Mouse (Mus musculus) heart, embryonic 11.5 days (tissue): ENCODE data around the gene Rragd. TPM values are rescaled to one million over a fixed set of nuclear protein-coding genes. Genes with fewer than 3 reads are reported as not detected.
"Not testable (repeated sequence)": the region's sequence is repeated elsewhere in the genome, so short reads cannot be mapped to it uniquely, and the experiment has no call there.

ENCODE experiments used
- ATAC-seq: fragments of 200-750 bp; cut with Nextera tagmentation; replicated peaks from 2 replicates; pipeline ENCODE4 v1.8.0; 2017; ENCODE audit warnings: moderate library complexity; ENCODE audit not compliant: insufficient number of reproducible peaks, low FRiP score, low TSS enrichment
- H3K27ac ChIP-seq: fragments of 300-500 bp; sonication (generic); 2 replicates; pipeline ENCODE4 v1.5.1; 2014; ENCODE audit warnings: mild to moderate bottlenecking, low read depth, low read length
- H3K27me3 ChIP-seq: fragments of 300-500 bp; sonication (generic); 2 replicates; pipeline ENCODE4 v1.6.1; 2014; ENCODE audit warnings: mild to moderate bottlenecking, low read length, mixed read lengths; ENCODE audit not compliant: control insufficient read depth, insufficient read depth
- H3K36me3 ChIP-seq: fragments of 300-500 bp; sonication (generic); 2 replicates; pipeline ENCODE4 v1.6.1; 2014; ENCODE audit warnings: mild to moderate bottlenecking, low read length, moderate library complexity, mixed read lengths; ENCODE audit not compliant: control insufficient read depth, insufficient read depth
- H3K4me1 ChIP-seq: fragments of 300-500 bp; sonication (generic); 2 replicates; pipeline ENCODE4 v1.6.1; 2014; ENCODE audit warnings: low read length; ENCODE audit not compliant: control insufficient read depth, insufficient read depth
- H3K4me2 ChIP-seq: fragments of 300-500 bp; sonication (generic); 2 replicates; pipeline ENCODE4 v1.6.1; 2014; ENCODE audit warnings: mild to moderate bottlenecking, moderate library complexity
- H3K4me3 ChIP-seq: fragments of 300-500 bp; sonication (generic); 2 replicates; pipeline ENCODE4 v1.5.1; 2014; ENCODE audit warnings: low read depth, low read length
- H3K9ac ChIP-seq: fragments of 300-500 bp; sonication (generic); 2 replicates; pipeline ENCODE4 v1.6.1; 2014; ENCODE audit warnings: mild to moderate bottlenecking, low read depth, low read length, moderate library complexity
- H3K9me3 ChIP-seq: fragments of 300-500 bp; sonication (generic); replicated peaks from 2 replicates; pipeline ENCODE4 v1.6.1; 2016; ENCODE audit warnings: low read length; ENCODE audit not compliant: control insufficient read depth
- WGBS: fragments of 180-500 bp; shearing (Covaris S2); extraction: QIAGEN DNeasy Blood & Tissue Kit; methylation state at CpG from one replicate; pipeline ENCODE4 v1.1.7; 2014; ENCODE audit not compliant: insufficient replicate concordance; 5-methylcytosine and 5-hydroxymethylcytosine counted together
- polyA plus RNA-seq: library from polyadenylated mRNA; unstranded; fragments of >200 nt; fragmentation: Nextera tagmentation; extraction: Ambion mirVana; gene quantifications from 2 replicates; pipeline ENCODE4 v1.2.1, GENCODE M21; 2014

Gene Rragd
- polyA plus RNA-seq, 1 experiment from 2014 or later: 54.1 TPM

DNA sequence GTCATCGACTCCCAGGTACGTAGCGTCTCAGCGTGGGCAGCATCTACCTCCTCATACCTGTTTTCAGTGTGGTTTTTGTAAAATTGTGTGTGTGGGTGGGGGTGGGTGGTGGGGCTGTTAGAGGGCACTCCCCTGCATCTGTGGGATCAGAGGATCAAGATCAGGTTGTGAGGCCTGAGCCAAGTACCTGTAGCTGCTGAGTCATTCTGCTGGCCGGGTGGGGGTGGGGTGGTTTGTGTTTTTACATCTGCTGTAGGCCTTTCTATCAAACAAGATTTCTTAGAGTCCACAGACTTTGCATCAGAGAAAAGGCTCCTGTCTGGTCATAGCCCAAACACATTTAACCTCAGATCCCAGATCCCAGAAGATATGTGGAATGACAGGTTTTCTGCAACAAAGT, 13.2 kb downstream of the Rragd start:
- no peaks in the 10 kb centered on the region for H3K36me3 ChIP-seq
- no peak overlapping the region for H3K9ac ChIP-seq
- H3K9me3 ChIP-seq: no peaks in the 10 kb centered on the region
- H3K4me2 ChIP-seq: no peak overlapping the region
- H3K27ac ChIP-seq: no peak overlapping the region
- H3K4me1 ChIP-seq: 0 out of 2 replicates have a peak, but pooled peaks cover 3% of the 10 kb centered on the region
- WGBS: 86% methylated on average over 5 of the region's 5 CpGs
- no peak overlapping the region for H3K4me3 ChIP-seq
- ATAC-seq: no peak
- no peaks in the 10 kb centered on the region for H3K27me3 ChIP-seq

DNA sequence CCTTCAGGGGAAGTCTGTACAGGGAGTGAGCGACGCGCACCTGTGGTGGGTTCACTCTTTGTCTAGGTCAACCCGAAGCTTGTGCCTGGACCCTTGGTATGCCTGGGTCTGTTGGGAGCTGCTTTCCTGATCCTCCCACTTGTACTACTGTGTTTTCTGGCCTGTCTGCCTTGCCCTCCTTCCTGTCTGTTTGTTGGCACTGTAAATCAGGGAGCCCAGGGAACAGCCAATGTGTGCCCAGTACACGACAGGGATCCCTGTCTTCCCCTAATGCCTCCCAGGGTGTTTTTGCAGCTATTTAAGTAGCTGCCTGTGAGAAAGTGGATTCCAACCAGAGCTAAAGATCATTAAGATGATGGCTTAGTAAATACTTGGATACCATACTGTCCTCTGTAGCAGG, 14.7 kb downstream of the Rragd start:
- H3K27me3 ChIP-seq: no peaks in the 10 kb centered on the region
- no peak for ATAC-seq
- no peaks in the 10 kb centered on the region for H3K36me3 ChIP-seq
- H3K9me3 ChIP-seq: no peaks in the 10 kb centered on the region
- no peak overlapping the region for H3K9ac ChIP-seq
- no peaks in the 10 kb centered on the region for H3K4me1 ChIP-seq
- H3K4me2 ChIP-seq: no peak overlapping the region
- H3K4me3 ChIP-seq: no peak overlapping the region
- WGBS: 87% methylated on average over 5 of the region's 5 CpGs
- no peak overlapping the region for H3K27ac ChIP-seq

DNA sequence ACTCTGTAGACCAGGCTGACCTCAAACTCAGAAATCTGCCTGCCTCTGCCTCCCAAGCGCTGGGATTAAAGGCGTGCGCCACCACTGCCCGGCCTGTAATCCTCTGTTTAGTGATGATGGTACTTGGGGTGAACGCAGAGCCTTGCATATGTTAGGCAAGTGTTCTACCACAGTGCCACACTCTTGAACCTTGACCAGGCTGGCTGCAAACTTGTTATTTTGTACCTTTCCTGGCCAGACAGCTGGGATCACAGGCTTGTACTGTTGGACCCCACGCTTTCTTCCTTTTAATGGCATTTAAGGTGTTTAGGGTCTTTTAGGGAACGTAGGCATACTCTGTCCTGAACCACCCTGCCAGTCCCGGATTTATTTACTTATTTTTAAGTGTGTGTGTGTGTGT, 16.2 kb downstream of the Rragd start:
- ATAC-seq: no peak

GRCm38 (mm10) chr4:33002081-33002480, 19.2 kb downstream of the Rragd start:
- no peak overlapping the region for H3K27ac ChIP-seq
- no peaks in the 10 kb centered on the region for H3K27me3 ChIP-seq
- H3K9me3 ChIP-seq: no peaks in the 10 kb centered on the region
- 72% methylated on average over 3 of the region's 3 CpGs for WGBS
- no peaks in the 10 kb centered on the region for H3K4me1 ChIP-seq
- H3K4me3 ChIP-seq: no peak overlapping the region
- no peak overlapping the region for H3K4me2 ChIP-seq
- ATAC-seq: no peak
- H3K36me3 ChIP-seq: peaks cover 3% of the 10 kb centered on the region; the same call in 1 of the 2 replicates
- H3K9ac ChIP-seq: no peak overlapping the region

More for the DNA sequence above, 16.2 kb downstream of the Rragd start:
- Histone ChIP-seq H3K9ac (no peak overlapping the region), H3K36me3 (no peaks in the 10 kb centered on the region), H3K4me3 (no peak overlapping the region), H3K27ac (no peak overlapping the region), H3K27me3 (no peaks in the 10 kb centered on the region), H3K4me2 (no peak overlapping the region), H3K4me1 (no peaks in the 10 kb centered on the region), H3K9me3 (no peaks in the 10 kb centered on the region)
- 93% methylated on average over 8 of the region's 8 CpGs for WGBS

DNA sequence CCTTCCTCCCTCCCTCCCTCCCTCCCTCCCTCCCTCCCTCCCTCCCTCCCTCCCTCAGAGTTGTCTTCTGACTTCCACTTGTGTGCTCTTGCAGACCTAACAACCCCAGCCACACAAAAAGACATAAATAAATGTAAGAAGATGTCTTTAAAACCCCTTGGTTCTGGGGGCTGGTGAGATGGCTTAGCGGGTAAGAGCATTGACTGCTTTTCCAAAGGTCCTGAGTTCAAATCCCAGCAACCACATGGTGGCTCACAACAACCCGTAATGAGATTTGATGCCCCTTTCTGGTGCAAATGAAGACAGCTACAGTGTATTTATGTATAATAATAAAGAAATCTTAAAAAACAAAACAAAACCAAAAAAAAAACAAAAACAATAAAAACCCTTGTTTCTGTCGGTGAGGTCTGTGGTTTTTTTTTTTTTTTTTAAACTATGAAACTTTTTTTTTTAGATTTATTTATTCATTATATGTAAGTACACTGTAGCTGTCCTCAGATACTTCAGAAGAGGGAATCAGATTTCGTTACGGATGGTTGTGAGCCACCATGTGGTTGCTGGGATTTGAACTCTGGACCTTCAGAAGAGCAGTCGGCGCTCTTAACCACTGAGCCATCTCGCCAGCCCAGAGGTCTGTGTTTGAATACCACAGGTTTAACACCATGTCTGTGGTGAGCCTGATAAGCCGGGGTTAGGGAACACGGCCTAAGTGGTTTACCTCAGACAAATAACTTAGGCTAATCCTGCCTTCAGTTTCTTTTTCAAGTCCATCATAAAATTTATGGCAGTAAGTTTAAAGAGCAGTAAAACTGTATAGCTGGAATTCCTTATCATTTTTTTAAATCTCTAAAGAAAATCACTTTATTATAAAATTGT, 23.0 kb downstream of the Rragd start:
- 83% methylated on average over 10 of the region's 10 CpGs for WGBS
- H3K27me3 ChIP-seq, H3K27ac ChIP-seq, H3K4me2 ChIP-seq, H3K9me3 ChIP-seq, H3K9ac ChIP-seq, H3K4me1 ChIP-seq, H3K4me3 ChIP-seq, H3K36me3 ChIP-seq, ATAC-seq: not testable (repeated sequence)

DNA sequence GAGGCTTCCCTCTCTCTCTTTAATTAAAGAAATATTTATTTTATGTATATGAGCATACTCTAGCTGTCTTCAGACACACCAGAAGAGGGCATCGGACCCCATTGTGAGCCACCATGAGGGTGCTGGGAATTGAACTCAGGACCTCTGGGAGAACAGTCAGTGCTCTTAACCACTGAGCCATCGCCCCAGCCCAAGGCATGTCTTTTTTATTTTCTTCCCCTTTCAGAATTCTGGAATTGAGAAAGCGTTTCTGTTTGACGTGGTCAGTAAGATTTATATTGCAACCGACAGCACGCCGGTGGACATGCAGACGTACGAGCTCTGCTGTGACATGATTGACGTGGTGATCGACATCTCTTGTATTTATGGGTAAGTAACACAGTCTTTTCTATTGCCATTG, 24.0 kb downstream of the Rragd start:
- Histone ChIP-seq H3K9me3 (no peaks in the 10 kb centered on the region), H3K36me3 (peaks cover 4% of the 10 kb centered on the region), H3K4me1 (no peaks in the 10 kb centered on the region), H3K9ac (no peak overlapping the region), H3K27me3 (no peaks in the 10 kb centered on the region), H3K4me2 (no peak overlapping the region), H3K27ac (no peak overlapping the region), H3K4me3 (no peak overlapping the region)
- WGBS: 94% methylated on average over 11 of the region's 11 CpGs
- no peak for ATAC-seq

DNA sequence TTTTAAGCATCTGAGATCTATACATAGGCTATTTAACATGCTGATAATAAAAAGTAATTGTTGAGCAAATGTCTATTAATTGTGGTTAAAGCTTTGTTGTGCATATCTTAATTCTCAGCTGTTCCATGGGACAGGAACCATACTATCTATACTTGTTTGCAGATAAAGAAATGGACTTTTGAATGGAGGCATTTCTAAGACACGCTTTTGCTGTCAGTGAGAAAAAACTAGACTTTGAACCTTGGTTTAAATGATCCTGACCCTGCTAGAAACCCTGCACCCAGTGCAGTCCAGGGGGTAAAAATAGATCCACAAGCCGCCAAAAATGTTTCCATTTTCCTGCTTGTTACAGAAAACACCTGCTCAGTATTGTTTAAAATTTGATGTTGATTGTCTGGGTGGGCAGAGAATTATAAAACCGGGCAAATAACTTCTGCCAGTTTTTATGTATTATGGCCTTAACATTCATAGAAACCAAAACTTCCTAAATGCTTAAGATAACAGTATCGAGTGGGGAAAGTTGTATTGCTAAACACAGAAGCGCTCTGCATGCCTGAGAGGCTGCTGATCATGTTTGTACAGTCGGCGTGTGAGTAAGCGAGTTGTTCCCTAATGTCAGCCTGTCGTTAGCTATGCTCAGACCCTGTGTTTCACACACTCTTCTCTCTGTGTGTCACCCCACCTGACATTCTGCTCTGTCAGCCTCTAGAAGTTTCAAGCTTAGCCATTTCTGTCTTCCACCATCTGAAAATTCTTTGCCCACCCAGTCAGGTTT, 24.8 kb downstream of the Rragd start:
- Histone ChIP-seq H3K9ac (no peak overlapping the region), H3K27me3 (no peaks in the 10 kb centered on the region), H3K9me3 (no peaks in the 10 kb centered on the region), H3K4me2 (no peak overlapping the region), H3K36me3 (peaks cover 4% of the 10 kb centered on the region), H3K4me3 (no peak overlapping the region), H3K27ac (no peak overlapping the region), H3K4me1 (no peaks in the 10 kb centered on the region)
- 62% methylated on average over 9 of the region's 9 CpGs for WGBS
- ATAC-seq: no peak

DNA sequence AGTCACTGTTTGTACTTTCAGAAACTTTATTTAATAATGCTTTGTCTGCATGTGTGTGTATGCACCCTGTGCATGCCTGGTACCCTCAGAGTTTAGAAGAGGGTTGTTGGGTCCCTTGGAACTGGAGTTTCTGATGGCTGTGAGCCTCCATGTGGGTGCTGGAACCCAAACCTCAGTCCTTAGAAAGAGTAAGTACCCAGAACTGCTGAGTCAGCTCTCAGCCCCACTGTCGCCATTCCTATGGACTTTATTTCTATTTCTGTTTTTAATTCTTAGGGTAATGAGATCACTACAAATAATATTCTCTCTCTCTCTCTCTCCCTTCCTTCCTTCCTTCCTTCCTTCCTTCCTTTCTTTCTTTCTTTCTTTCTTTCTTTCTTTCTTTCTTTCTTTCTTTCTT, 27.2 kb downstream of the Rragd start:
- Histone ChIP-seq H3K9ac (no peak overlapping the region), H3K36me3 (peaks cover 20% of the 10 kb centered on the region), H3K27ac (no peak overlapping the region), H3K4me2 (no peak overlapping the region), H3K4me3 (no peak overlapping the region), H3K27me3 (no peaks in the 10 kb centered on the region), H3K4me1 (no peaks in the 10 kb centered on the region), H3K9me3 (no peaks in the 10 kb centered on the region)
- 94% methylated on average over 1 of the region's 1 CpGs for WGBS
- no peak for ATAC-seq
